Mouse (Mus musculus) cerebellum, adult 2 months (tissue): ENCODE data around the gene Cplx3. TPM values are rescaled to one million over a fixed set of nuclear protein-coding genes. Genes with fewer than 3 reads are reported as not detected.
A peak's percentile ranks its signal among the peaks of the same experiment; 100 is the strongest.

Experiments
- DNase-seq, 2 experiments: peaks; one replicate each; pipeline ENCODE4 v3.0.0; 2021
- H3K27ac ChIP-seq: fragments of 200-500 bp; 2 replicates; pipeline ENCODE4 v1.5.1; 2012; ENCODE audit warnings: low read length, control low read depth, inconsistent platforms; ENCODE audit not compliant: insufficient read depth
- H3K27me3 ChIP-seq: fragments of 200-500 bp; 2 replicates; pipeline ENCODE4 v1.6.1; 2012; ENCODE audit warnings: inconsistent platforms, mild to moderate bottlenecking, low read length, moderate library complexity; ENCODE audit not compliant: control insufficient read depth, insufficient read depth
- H3K4me1 ChIP-seq: fragments of 200-500 bp; 2 replicates; pipeline ENCODE4 v1.6.1; 2011; ENCODE audit warnings: low read length; ENCODE audit not compliant: control insufficient read depth, insufficient read depth
- H3K4me3 ChIP-seq: fragments of 200-500 bp; replicated peaks from 2 replicates; pipeline ENCODE3; 2011; ENCODE audit warnings: mild to moderate bottlenecking, low read depth, low read length, control low read depth; ENCODE audit not compliant: insufficient read depth
- CTCF ChIP-seq: fragments of 200-500 bp; IDR thresholded peaks from 2 replicates; pipeline ENCODE4 v1.5.1; 2011; ENCODE audit warnings: low read depth, mild to moderate bottlenecking, control low read depth, low read length, moderate library complexity, borderline replicate concordance; ENCODE audit not compliant: insufficient read depth
- POLR2A ChIP-seq: fragments of 200-500 bp; IDR thresholded peaks from 2 replicates; pipeline ENCODE4 v1.6.1; 2011; ENCODE audit warnings: low read length, control low read depth, borderline replicate concordance; ENCODE audit not compliant: insufficient read depth
- WGBS: fragments of 180-500 bp; shearing (Covaris S2); methylation state at CpG from one replicate; pipeline ENCODE4 v1.1.7; 2018; 5-methylcytosine and 5-hydroxymethylcytosine counted together
- polyA plus RNA-seq: library from polyadenylated mRNA; depleted of rRNA; stranded (reverse); fragments of >200 nt; gene quantifications from 2 replicates; pipeline ENCODE4 v1.2.3, GENCODE M21; 2012; rRNA removed

The Cplx3 gene
- polyA plus RNA-seq, 1 experiment, result 1.4 TPM

DNA sequence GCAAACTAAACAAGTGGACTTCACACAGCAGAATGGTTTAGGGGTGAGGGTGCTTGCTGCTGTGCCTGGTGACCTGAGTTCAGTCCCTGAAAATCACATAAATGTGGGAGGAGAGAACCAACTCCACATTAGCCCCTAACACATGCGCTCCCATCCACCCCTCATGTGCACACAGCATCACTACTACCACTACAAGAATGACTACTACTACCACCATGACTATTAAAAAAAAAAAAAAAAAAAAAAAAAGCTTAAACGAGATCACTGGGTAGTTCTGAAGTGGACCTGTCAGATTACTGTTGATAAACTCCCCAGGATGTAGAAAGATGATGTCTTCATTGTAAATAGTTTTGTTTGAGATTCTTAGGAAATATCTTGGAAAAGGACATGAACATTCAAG lies 46.5 kb downstream of the Cplx3 start:
- Histone ChIP-seq H3K4me1 (peaks cover 4% of the 10 kb centered on the region; the same call in 1 of the 2 replicates), H3K27me3 (no peaks in the 10 kb centered on the region), H3K27ac (no peak overlapping the region), H3K4me3 (no peak overlapping the region)
- no peak for TF ChIP-seq POLR2A
- TF ChIP-seq CTCF, result no peak
- 77% methylated on average over 2 of the region's 2 CpGs for WGBS
- DNase-seq, result no peak

DNA sequence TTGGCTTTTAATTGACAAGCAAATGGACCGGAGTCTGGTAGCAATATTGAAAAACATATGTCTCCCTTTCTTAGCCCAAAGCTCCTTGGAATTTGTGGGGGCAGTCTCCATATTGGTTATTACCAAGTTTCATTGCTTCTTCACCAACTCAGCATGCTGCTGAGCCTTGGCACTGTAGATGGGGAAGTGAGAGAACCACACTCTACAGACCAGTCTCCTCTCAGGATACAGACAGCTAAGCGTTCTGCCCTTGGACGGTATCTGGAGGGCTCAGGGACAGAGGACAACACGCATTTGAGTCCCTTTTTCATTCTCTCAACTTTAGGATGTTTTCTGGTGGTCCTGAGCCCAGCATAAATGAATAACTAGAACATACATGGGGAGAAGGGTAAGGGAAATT lies 47.5 kb downstream of the Cplx3 start:
- H3K27ac ChIP-seq, result no peak overlapping the region
- H3K27me3 ChIP-seq, result no peaks in the 10 kb centered on the region
- TF ChIP-seq POLR2A (no peak), CTCF (no peak)
- peaks cover 4% of the 10 kb centered on the region; the same call in 1 of the 2 replicates for H3K4me1 ChIP-seq
- DNase-seq, result no peak
- 89% methylated on average over 4 of the region's 4 CpGs for WGBS
- no peak overlapping the region for H3K4me3 ChIP-seq

DNA sequence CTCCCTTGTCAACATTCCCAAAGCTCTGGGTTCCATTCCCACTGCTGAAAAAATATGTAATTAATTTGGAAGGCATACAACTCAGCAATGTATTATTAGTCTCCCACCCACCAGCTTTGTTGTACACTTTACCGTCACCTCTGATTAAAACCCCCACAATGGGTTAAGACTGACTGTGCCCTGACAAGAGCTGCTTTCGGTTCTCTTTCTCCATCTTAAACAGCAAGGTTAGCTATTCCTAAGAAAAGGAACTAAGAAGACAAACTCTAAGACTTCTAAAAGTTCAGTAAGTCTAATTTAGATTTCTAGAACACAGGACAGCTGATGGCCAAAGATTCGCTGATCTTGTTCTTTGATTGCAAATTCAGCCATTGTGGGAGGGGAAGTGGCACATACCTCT lies 48.9 kb downstream of the Cplx3 start:
- Histone ChIP-seq H3K4me1 (peaks cover 4% of the 10 kb centered on the region; the same call in 1 of the 2 replicates), H3K4me3 (no peak overlapping the region), H3K27me3 (no peaks in the 10 kb centered on the region), H3K27ac (no peak overlapping the region)
- no peak for DNase-seq
- TF ChIP-seq CTCF (no peak), POLR2A (no peak)
- WGBS, result 80% methylated on average over 3 of the region's 3 CpGs

DNA sequence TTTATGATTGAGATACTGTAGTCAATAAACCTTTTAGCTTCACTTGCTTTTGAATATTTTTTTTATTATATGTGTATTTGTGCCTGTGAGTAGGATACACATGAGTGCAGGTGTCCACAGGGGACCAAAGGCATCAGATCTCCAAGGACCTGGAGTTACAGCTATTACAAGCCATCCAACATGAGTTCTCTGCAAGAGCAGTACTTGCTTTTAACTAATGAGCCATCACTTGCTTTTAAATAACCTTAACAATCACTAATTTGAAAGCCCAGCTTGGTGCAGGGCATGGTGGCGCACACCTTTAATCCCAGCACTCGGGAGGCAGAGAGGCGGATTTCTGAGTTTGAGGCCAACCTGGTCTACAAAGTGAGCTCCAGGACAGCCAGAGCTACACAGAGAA lies 51.3 kb downstream of the Cplx3 start:
- DNase-seq, result no peak
- no peak overlapping the region for H3K4me3 ChIP-seq
- TF ChIP-seq CTCF (no peak), POLR2A (no peak)
- WGBS, result 66% methylated on average over 3 of the region's 3 CpGs
- no peaks in the 10 kb centered on the region for H3K27me3 ChIP-seq
- H3K4me1 ChIP-seq, result no peaks in the 10 kb centered on the region
- no peak overlapping the region for H3K27ac ChIP-seq

DNA sequence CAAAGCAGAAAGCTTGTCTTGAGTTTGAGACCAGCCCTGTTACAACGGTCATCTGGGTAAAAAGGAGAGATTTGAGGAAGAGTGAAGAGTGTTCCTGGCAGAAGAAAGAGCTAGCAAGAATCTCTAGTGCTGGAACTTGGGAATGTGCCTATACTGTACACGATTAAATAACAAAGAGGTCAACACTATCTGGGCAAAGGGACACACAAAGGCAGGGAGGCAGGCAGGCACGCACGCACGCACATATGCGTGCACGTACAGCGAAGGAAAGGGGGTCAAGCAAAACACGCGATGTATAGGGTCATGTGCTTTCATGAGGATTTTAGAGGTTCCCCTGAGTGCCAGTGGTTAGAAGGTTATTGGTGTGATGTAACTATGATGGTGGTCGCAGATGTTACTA lies 53.0 kb downstream of the Cplx3 start:
- peaks cover 12% of the 10 kb centered on the region for H3K4me1 ChIP-seq
- WGBS, result 82% methylated on average over 11 of the region's 11 CpGs
- no peaks in the 10 kb centered on the region for H3K27me3 ChIP-seq
- TF ChIP-seq POLR2A (no peak), CTCF (no peak)
- no peak overlapping the region for H3K4me3 ChIP-seq
- H3K27ac ChIP-seq, result no peak overlapping the region
- DNase-seq, result no peak

DNA sequence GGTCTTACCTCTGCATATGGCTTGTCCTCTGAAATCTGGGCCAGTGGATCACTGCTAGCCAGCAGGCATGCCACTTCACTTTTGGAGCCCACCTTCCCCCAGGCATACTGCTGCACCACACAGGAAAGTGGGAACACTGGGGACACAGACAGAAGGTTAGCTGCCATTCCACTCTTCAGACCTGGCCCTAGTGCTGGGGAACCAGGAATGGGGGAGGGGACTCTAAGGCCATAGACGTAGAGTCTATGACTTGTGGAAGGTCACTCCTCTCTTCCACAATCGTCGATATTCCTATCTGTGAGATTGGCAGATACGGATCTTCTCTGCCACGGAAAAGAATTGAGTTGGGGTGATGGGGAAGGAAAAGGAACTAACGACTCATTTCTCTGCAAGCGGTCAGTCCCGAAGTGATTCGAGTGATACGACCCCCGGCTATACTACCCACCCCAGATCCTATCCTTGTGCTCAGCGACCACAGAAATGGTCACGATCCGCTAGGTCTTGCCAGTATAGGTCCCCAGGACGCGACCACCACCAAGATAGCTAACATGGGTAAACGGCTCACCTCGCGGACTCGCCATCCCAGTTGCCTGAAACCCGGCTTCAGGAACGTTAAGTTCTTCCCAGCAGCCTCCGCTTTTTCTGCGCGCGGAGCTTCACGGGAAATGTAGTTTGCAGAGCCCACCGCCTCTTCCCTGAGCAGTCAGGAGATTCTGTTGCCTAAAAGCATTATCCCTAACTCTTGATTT lies 53.8 kb downstream of the Cplx3 start, which contains the start of gene Mpi:
Gene Mpi (minus strand): TSS at position 625 of the 749 bp plus-strand sequence.
- peak within 1 kb of the TSS; percentile 81 for H3K4me3 ChIP-seq
- peak; percentile 72 to 78 for DNase-seq
- TF ChIP-seq CTCF, result no peak
- TF ChIP-seq POLR2A, result peak; percentile 77; the same call in 1 of the 2 replicates
- H3K4me1 ChIP-seq, result peaks cover 20% of the 10 kb centered on the region
- under 1% methylated on average over 28 of the region's 28 CpGs for WGBS
- H3K27ac ChIP-seq, result 0 out of 2 replicates have a peak within 1 kb of the TSS, but pooled peaks have one; percentile 8
- H3K27me3 ChIP-seq, result no peaks in the 10 kb centered on the region

DNA sequence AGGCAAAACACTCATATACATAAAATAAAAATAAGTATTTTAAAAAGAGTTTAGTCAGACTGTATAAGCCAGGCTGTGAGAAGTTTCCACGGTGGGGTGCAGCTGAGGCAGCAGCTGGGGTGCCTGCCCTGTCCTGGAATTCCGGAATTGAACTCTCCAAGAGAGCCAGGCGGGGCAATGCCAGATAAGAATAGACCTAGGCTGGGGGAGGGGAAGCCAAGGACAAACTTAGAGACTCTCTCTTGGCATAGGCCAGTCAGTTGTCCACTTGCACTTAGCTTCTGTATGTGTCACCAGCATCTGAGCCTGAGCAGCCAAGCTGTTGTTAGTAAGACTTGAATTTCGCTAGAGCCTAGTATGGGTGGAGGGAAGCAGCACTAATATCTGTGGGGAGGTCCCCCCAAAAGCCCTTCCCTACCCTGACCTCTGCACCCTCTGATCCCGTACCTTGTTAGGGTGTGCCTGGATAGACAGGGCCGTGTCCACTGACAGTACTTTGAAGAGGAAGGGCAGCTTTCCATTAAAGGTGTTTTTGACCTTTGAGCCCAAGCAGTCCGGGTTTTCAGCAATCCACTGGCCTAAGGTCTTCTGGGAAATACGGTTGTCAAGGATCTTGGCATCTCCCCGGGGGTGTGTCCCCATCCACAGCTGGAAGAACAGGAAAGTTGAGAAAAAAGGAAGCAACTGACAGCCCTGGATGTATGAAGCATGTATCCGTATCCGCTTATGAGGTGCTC lies 55.8 kb downstream of the Cplx3 start:
- no peak overlapping the region for H3K4me3 ChIP-seq
- no peaks in the 10 kb centered on the region for H3K27me3 ChIP-seq
- peak in 1 of 2 experiments; percentile 8 for DNase-seq
- H3K4me1 ChIP-seq, result peaks cover 23% of the 10 kb centered on the region
- H3K27ac ChIP-seq, result no peak overlapping the region
- TF ChIP-seq POLR2A (no peak), CTCF (no peak)
- WGBS, result 86% methylated on average over 11 of the region's 11 CpGs

Other genes with a start within 250 kb of the Cplx3 start
- 20.2 and 21.2 TPM in 2 replicates for gene Ppcdc, start 166.2 kb downstream of the Cplx3 start, polyA plus RNA-seq
- gene Scamp5, start 138.2 kb downstream of the Cplx3 start, polyA plus RNA-seq, result 353 and 360 TPM in 2 replicates
- 8.0 and 11.1 TPM in 2 replicates for gene Rpp25, start 102.3 kb downstream of the Cplx3 start, polyA plus RNA-seq
- 554 and 607 TPM in 2 replicates for gene Cox5a, start 85.0 kb downstream of the Cplx3 start, polyA plus RNA-seq
- 10.9 and 11.0 TPM in 2 replicates for gene Fam219b, start 68.8 kb downstream of the Cplx3 start, polyA plus RNA-seq
- 86.5 and 95.1 TPM in 2 replicates for gene Mpi, start 53.5 kb downstream of the Cplx3 start, polyA plus RNA-seq
- 35.5 and 38.8 TPM in 2 replicates for gene Scamp2, start 45.3 kb downstream of the Cplx3 start, polyA plus RNA-seq
- gene Ulk3, start 16.8 kb downstream of the Cplx3 start, polyA plus RNA-seq, result 39.5 and 40.3 TPM in 2 replicates
- 0.06 TPM in 1 of 2 replicates, not detected in the other for gene Lman1l, start 14.5 kb upstream of the Cplx3 start, polyA plus RNA-seq
- 45.5 and 57.2 TPM in 2 replicates for gene Csk, start 47.4 kb upstream of the Cplx3 start, polyA plus RNA-seq
- gene Cyp1a2, start 77.4 kb upstream of the Cplx3 start, polyA plus RNA-seq, result not detected in 2 replicates
- 0.10 and 0.11 TPM in 2 replicates for gene Cyp1a1, start 81.6 kb upstream of the Cplx3 start, polyA plus RNA-seq
- 16.1 TPM in 2 replicates for gene Edc3, start 102.3 kb upstream of the Cplx3 start, polyA plus RNA-seq
- gene Clk3, start 159.6 kb upstream of the Cplx3 start, polyA plus RNA-seq, result 144 TPM in 2 replicates
- 5.8 and 6.4 TPM in 2 replicates for gene Arid3b, start 230.5 kb upstream of the Cplx3 start, polyA plus RNA-seq